Mouse (Mus musculus): Measurements from ENCODE around the gene Tle3.

DNA sequence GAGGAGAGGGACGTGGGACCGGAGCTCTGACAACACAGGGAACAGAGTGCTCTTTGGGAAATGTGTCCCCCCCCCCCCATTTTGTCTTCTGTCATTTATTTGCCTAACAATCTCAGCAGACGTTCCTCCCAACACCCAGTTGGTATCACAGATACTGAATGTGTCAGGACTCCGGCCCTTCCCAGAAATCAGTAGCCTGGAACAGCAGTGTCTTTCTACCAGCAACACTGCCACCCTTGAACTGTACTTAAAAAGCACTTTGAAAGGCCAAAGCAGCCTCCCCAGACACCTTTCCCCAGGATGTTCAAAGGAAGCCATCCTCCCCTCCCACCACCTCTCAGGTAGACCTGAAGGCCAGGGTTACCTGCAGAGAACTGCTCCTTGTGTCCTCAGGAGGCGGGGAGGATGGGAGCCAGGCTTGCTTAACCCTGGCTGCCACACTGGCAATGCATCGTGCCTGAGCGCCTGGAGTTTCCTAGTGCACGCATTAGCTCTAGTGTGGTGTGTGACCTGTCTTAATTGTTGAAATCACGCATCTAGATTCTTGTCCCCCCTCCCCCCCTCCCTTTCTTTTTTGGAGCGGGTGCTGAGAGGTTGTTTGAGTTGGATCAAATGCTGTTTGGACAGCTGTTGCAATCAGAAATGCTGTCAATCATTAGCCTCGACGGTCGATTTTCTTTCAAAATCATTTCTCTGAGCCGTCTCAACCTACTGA, 16.7 kb downstream of the Tle3 start:
- TF ChIP-seq CTCF (conservative IDR thresholded peaks at IDR 0.05; ENCODE audit: low read length) (no peak), NANOG (IDR thresholded peaks at IDR 0.05; ENCODE audit: borderline replicate concordance, low read length) (no peak)
